Mouse (Mus musculus) forebrain, embryonic 14.5 days (tissue): ENCODE measurements around the gene Rasl12. TPM values are rescaled to one million over a fixed set of nuclear protein-coding genes. Genes with fewer than 3 reads are reported as not detected.

ENCODE experiments used
- ATAC-seq: fragments of 200-750 bp; cut with Nextera tagmentation; 2 replicates; pipeline ENCODE4 v1.8.0; 2017; ENCODE audit warnings: mild to moderate bottlenecking, moderate library complexity
- DNase-seq: peaks from one replicate; pipeline ENCODE4 v3.0.0-alpha.2; 2015; ENCODE audit warnings: low spot score
- H3K27ac ChIP-seq: fragments of 300-500 bp; sonication (generic); 2 replicates; pipeline ENCODE4 v1.5.1; 2014; ENCODE audit warnings: low read depth, mild to moderate bottlenecking, control low read depth, low read length, moderate library complexity
- H3K27me3 ChIP-seq: fragments of 300-500 bp; sonication (generic); replicated peaks from 2 replicates; pipeline ENCODE4 v1.6.1; 2014; ENCODE audit warnings: low read length, control low read depth, mixed read lengths; ENCODE audit not compliant: control insufficient read depth, insufficient read depth
- H3K36me3 ChIP-seq: fragments of 300-500 bp; sonication (generic); 2 replicates; pipeline ENCODE4 v1.6.1; 2014; ENCODE audit warnings: low read length, control low read depth; ENCODE audit not compliant: control insufficient read depth, insufficient read depth
- H3K4me1 ChIP-seq: fragments of 300-500 bp; sonication (generic); 2 replicates; pipeline ENCODE4 v1.6.1; 2014; ENCODE audit warnings: antibody characterized with exemption, low read length, control low read depth; ENCODE audit not compliant: control insufficient read depth, insufficient read depth
- H3K4me2 ChIP-seq: fragments of 300-500 bp; sonication (generic); 2 replicates; pipeline ENCODE4 v1.6.1; 2014; ENCODE audit warnings: mild to moderate bottlenecking, control low read depth, low read length
- H3K4me3 ChIP-seq: fragments of 300-500 bp; sonication (generic); 2 replicates; pipeline ENCODE4 v1.5.1; 2014; ENCODE audit warnings: low read depth, low read length, control low read depth
- H3K9ac ChIP-seq: fragments of 300-500 bp; sonication (generic); 2 replicates; pipeline ENCODE4 v1.6.1; 2014; ENCODE audit warnings: mild to moderate bottlenecking, low read length, control low read depth, moderate library complexity
- H3K9me3 ChIP-seq: fragments of 300-500 bp; sonication (generic); replicated peaks from 2 replicates; pipeline ENCODE4 v1.6.1; 2016; ENCODE audit warnings: low read length, control low read depth, mixed read lengths; ENCODE audit not compliant: control insufficient read depth
- WGBS: fragments of 180-500 bp; shearing (Covaris S2); extraction: QIAGEN DNeasy Blood & Tissue Kit; methylation state at CpG from one replicate; pipeline ENCODE4 v1.1.7; 2014; 5-methylcytosine and 5-hydroxymethylcytosine counted together
- polyA plus RNA-seq: library from polyadenylated mRNA; unstranded; fragments of >200 nt; fragmentation: Nextera tagmentation; extraction: Ambion mirVana; gene quantifications from 2 replicates; pipeline ENCODE4 v1.2.1, GENCODE M21; 2014

The Rasl12 gene
- polyA plus RNA-seq, 1 experiment from 2014 or later, result 6.3 TPM

DNA sequence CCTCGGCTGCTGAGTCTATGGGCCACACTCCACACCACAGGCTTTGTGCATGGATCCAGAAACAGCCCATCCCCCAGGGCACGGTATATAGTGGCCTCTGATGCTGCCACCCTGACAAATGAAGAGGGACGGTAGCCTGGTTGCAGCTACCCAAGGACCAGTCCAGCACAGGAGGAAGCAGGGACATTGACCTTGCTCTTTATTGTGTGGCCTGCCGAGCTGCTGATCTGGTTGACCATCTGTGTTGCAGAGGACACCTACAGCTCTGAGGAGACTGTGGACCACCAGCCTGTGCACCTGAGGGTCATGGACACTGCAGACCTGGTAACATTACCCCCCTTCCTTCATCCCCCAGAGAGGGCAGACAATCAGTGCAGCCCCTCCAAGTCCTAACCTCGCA lies 9.0 kb downstream of the Rasl12 start:
- Histone ChIP-seq H3K36me3 (no peaks in the 10 kb centered on the region), H3K4me1 (peaks cover 6% of the 10 kb centered on the region; the same call in 1 of the 2 replicates), H3K9ac (no peak overlapping the region), H3K27me3 (no peaks in the 10 kb centered on the region), H3K27ac (no peak overlapping the region), H3K9me3 (no peaks in the 10 kb centered on the region), H3K4me3 (no peak overlapping the region), H3K4me2 (no peak overlapping the region)
- 86% methylated on average over 5 of the region's 5 CpGs for WGBS
- DNase-seq (no peak), ATAC-seq (no peak)

GRCm38 (mm10) chr9:65407861-65408260 lies 9.6 kb downstream of the Rasl12 start:
- no peak for DNase-seq
- Histone ChIP-seq H3K27ac (no peak overlapping the region), H3K9me3 (no peaks in the 10 kb centered on the region), H3K9ac (no peak overlapping the region), H3K4me1 (peaks cover 6% of the 10 kb centered on the region; the same call in 1 of the 2 replicates), H3K27me3 (no peaks in the 10 kb centered on the region), H3K4me2 (no peak overlapping the region), H3K36me3 (no peaks in the 10 kb centered on the region), H3K4me3 (no peak overlapping the region)
- WGBS, result 73% methylated on average over 3 of the region's 3 CpGs
- no peak for ATAC-seq

GRCm38 (mm10) chr9:65408871-65409295 lies 10.6 kb downstream of the Rasl12 start:
- no peaks in the 10 kb centered on the region for H3K27me3 ChIP-seq
- 78% methylated on average over 5 of the region's 5 CpGs for WGBS
- ATAC-seq, result no peak

GRCm38 (mm10) chr9:65410378-65410777 lies 12.1 kb downstream of the Rasl12 start:
- no peaks in the 10 kb centered on the region for H3K4me1 ChIP-seq

More at GRCm38 (mm10) chr9:65408871-65409295, 10.6 kb downstream of the Rasl12 start:
- Histone ChIP-seq H3K27ac (no peak overlapping the region), H3K9me3 (no peaks in the 10 kb centered on the region), H3K4me2 (no peak overlapping the region), H3K36me3 (no peaks in the 10 kb centered on the region), H3K4me1 (peaks cover 6% of the 10 kb centered on the region; the same call in 1 of the 2 replicates), H3K4me3 (no peak overlapping the region), H3K9ac (no peak overlapping the region)
- DNase-seq, result no peak

DNA sequence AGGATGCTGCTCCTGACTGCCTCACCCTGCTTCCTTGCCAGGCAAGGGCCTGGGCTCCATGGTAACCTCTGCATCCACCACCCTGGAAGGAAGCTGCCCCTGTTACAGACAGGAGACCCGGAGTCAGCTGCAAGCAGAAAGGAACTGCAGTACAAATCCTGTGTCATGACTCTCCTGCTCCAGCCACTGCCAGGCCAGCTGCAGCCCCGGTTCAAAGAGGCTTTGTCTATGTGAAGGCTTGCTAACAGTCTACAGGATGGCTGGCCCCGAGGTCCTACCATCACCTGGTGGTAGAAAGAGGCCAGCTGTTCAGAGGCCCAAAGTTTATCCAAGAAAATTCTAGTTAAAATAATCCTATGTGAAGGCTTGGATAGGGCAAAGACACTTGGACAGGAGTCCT lies 13.0 kb downstream of the Rasl12 start:
- Histone ChIP-seq H3K4me1 (no peaks in the 10 kb centered on the region), H3K4me3 (no peak overlapping the region), H3K4me2 (no peak overlapping the region), H3K27me3 (no peaks in the 10 kb centered on the region), H3K9ac (no peak overlapping the region), H3K9me3 (no peaks in the 10 kb centered on the region), H3K27ac (no peak overlapping the region), H3K36me3 (no peaks in the 10 kb centered on the region)
- WGBS, result 79% methylated on average over 3 of the region's 3 CpGs
- ATAC-seq, result no peak
- no peak for DNase-seq

More at GRCm38 (mm10) chr9:65410378-65410777, 12.1 kb downstream of the Rasl12 start:
- H3K4me2 ChIP-seq, result no peak overlapping the region
- H3K9ac ChIP-seq, result no peak overlapping the region
- no peaks in the 10 kb centered on the region for H3K36me3 ChIP-seq
- 93% methylated on average over 8 of the region's 8 CpGs for WGBS
- no peaks in the 10 kb centered on the region for H3K27me3 ChIP-seq
- no peak overlapping the region for H3K27ac ChIP-seq
- no peak for DNase-seq
- H3K9me3 ChIP-seq, result no peaks in the 10 kb centered on the region
- no peak overlapping the region for H3K4me3 ChIP-seq
- no peak for ATAC-seq

- ATAC-seq (no peak), DNase-seq (peak; percentile 22)
- H3K4me2 ChIP-seq, result no peak overlapping the region
- H3K4me3 ChIP-seq, result no peak overlapping the region
- 39% methylated on average over 3 of the region's 3 CpGs for WGBS
- H3K4me1 ChIP-seq, result no peaks in the 10 kb centered on the region
- no peak overlapping the region for H3K9ac ChIP-seq
- H3K36me3 ChIP-seq, result no peaks in the 10 kb centered on the region
- no peak overlapping the region for H3K27ac ChIP-seq
- H3K27me3 ChIP-seq, result no peaks in the 10 kb centered on the region
- H3K9me3 ChIP-seq, result no peaks in the 10 kb centered on the region
These were observed 19.4 kb downstream of the Rasl12 start for GRCm38 (mm10) chr9:65417738-65418137.

GRCm38 (mm10) chr9:65419633-65420032 lies 21.3 kb downstream of the Rasl12 start:
- Histone ChIP-seq H3K9ac (no peak overlapping the region), H3K4me1 (no peaks in the 10 kb centered on the region), H3K4me2 (no peak overlapping the region), H3K27ac (no peak overlapping the region), H3K9me3 (no peaks in the 10 kb centered on the region), H3K27me3 (no peaks in the 10 kb centered on the region), H3K36me3 (no peaks in the 10 kb centered on the region), H3K4me3 (no peak overlapping the region)
- ATAC-seq, result no peak
- 67% methylated on average over 3 of the region's 3 CpGs for WGBS
- no peak for DNase-seq

GRCm38 (mm10) chr9:65422760-65423501 lies 24.6 kb downstream of the Rasl12 start, which contains the start of gene Slc51b:
Gene Slc51b, minus strand, starts transcription at chr9:65422955.
- Histone ChIP-seq H3K36me3 (no peaks in the 10 kb centered on the region), H3K4me1 (no peaks in the 10 kb centered on the region), H3K4me3 (no peak within 1 kb of the TSS), H3K9me3 (no peaks in the 10 kb centered on the region), H3K9ac (no peak within 1 kb of the TSS), H3K4me2 (no peak within 1 kb of the TSS), H3K27ac (no peak within 1 kb of the TSS), H3K27me3 (no peaks in the 10 kb centered on the region)
- 82% methylated on average over 11 of the region's 11 CpGs for WGBS
- DNase-seq, result no peak
- no peak for ATAC-seq

- Histone ChIP-seq H3K27me3 (no peaks in the 10 kb centered on the region), H3K36me3 (no peaks in the 10 kb centered on the region), H3K9ac (no peak overlapping the region), H3K4me2 (no peak overlapping the region), H3K9me3 (no peaks in the 10 kb centered on the region), H3K4me1 (no peaks in the 10 kb centered on the region), H3K27ac (no peak overlapping the region), H3K4me3 (no peak overlapping the region)
- no peak for DNase-seq
- WGBS, result 49% methylated on average over 3 of the region's 3 CpGs
- no peak for ATAC-seq
These were observed 26.1 kb downstream of the Rasl12 start for GRCm38 (mm10) chr9:65424393-65424792.
